Mouse (Mus musculus): ENCODE results near the gene Iqch.

- no peak for TF ChIP-seq TAL1 (IDR thresholded peaks at IDR 0.05; ENCODE audit: low read length)
- no peak for TF ChIP-seq GATA1 (IDR thresholded peaks at IDR 0.05; ENCODE audit: low read length)
These were observed 33.5 kb downstream of the Iqch start for GRCm38 (mm10) chr9:63568808-63569207.

Measured in erythroblast, embryonic 14.5 days (primary cell).